Mouse (Mus musculus) naive thymus-derived CD4-positive, alpha-beta T cell, adult 2 months (primary cell): ENCODE results near the gene Syt12.
A peak's percentile ranks its signal among the peaks of the same experiment; 100 is the strongest.
"Not testable (repeated sequence)": the region's sequence is repeated elsewhere in the genome, so short reads cannot be mapped to it uniquely, and the experiment has no call there.

Experiments used
- DNase-seq: peaks from one replicate; pipeline ENCODE4 v3.0.0-alpha.2; 2011; ENCODE audit warnings: low read depth

Syt12 gene

GRCm38 (mm10) chr19:4491080-4491695 is 13.9 kb upstream of the Syt12 start:
- no peak for DNase-seq

- DNase-seq: no peak
Observed at GRCm38 (mm10) chr19:4487877-4488276, 10.6 kb upstream of the Syt12 start.

GRCm38 (mm10) chr19:4485006-4485405 is 7.8 kb upstream of the Syt12 start:
- no peak for DNase-seq

- no peak for DNase-seq
Observed at GRCm38 (mm10) chr19:4482111-4482859, 5.0 kb upstream of the Syt12 start.

DNA sequence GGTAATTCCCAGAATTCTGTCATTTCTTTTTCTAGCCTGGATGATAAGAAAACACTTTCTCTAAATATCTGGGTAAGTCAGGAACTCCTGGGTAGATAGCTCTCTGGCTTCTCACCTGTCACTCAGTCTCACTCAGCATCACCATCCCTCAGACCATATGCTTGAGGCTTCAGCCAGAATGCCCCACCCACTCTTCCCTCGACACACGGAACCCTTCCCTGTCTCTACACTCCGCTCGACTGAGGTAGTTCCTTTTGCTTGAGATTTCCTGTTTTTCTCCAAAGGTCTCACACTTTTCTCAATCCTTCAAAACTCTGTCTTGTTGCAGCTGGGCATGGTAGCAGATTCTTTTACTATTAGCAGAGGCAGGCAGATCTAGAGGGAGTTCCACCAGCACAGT is 4.1 kb upstream of the Syt12 start:
- DNase-seq: no peak

DNA sequence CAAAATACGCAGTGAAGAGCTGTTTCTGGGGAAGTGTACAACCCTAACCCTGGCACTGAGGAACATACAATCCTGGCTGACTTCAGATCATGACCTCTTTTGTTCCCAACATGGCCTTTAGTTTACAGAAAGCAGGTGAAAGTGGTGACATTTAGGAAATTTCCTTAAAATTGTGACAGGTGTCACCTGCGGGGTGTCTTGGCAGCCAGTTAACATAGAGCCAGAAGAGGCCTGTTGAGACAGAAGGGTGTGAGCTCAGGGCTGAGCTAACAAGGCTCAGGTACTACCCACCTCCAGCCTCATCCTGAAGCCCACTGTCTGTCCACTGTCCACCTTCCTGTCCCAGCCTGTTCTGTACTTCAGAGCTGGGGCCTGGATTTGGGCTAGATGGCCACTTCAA is 2.8 kb upstream of the Syt12 start:
- no peak for DNase-seq

DNA sequence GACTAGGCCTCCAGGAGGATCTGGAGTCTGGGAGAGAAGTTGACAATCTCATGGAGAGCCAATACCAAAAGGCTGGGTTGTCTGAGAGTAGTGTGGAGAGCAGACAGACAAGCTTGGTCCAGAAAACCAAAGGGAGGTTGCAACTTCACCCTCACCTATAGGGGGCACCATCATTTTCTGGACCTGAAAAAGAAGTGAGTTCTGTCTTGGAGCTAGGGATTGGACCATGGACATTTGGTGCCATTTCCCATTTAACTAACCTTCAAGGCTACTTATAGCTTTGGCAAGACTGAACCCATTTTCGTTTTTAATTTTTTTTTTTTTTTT is 906 bp upstream of the Syt12 start:
- peak; percentile 48 for DNase-seq

DNA sequence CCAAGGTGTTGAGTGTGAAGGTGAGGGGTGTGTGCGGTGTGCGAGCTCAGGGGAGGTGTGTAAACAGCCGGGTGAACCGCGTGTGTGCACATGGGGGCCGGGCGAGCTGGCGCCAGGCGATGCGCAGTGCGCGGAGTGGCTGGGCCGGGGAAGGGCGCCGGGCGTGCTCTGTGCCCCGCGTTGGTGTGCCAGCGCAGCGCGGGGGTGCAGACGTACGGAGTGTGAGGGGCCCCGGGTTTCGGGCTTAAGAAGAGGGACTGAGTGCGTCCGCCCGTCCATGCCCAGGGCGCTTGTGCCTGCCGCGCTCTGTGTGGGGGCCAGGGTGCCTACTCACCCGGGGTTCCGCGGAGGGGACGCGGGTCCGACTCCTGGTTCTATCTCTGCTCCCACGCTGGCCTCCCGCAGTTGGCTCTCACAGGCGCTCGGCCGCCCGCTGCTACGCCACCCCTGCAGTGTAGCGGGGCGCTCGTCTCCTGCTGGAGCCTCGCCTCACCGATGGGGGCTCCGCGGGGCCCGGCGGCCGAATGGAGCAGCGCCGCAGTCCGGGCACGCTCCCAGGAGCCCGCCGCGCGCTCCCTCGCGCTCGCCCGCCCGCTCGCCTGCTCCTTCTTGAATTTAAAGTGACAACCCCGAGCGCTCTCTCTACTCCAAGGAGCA is 518 bp downstream of the Syt12 start:
- DNase-seq: peak; percentile 26

DNA sequence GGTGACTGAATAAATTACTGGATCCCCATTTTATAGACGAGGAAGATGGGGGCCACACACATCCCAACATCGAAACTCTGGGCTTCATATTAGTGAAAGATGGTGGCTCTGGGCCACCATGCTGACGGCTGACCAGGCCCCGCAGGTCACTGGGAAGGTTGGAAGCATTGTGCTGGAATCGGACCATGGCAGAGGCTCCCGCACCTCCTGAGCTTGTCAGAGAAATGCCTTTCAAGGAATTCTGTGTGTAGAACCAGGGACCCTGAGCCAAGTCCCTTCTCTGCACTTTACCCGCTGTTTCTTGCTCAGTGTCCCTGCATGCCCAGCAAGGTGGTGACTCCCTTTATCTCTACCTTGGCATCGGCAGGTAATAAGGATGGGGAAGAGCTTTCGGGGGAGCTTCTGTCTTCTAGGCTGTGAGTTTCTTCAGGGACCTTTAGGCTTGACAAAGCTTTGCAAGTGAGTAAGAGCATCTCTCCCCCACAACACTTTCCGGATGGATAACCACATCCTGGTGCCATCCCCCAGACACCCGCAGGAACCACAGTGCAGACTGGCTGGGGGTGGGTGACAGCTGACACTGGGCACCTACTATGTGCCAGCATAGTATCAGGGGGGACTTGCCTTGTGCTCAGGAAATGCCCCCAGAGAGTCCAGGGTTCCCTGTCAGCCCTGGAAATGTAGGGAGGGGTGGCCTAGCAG is 1.9 kb downstream of the Syt12 start:
- DNase-seq: peak; percentile 47

- no peak for DNase-seq
Observed at GRCm38 (mm10) chr19:4474739-4475138, 2.5 kb downstream of the Syt12 start.

DNA sequence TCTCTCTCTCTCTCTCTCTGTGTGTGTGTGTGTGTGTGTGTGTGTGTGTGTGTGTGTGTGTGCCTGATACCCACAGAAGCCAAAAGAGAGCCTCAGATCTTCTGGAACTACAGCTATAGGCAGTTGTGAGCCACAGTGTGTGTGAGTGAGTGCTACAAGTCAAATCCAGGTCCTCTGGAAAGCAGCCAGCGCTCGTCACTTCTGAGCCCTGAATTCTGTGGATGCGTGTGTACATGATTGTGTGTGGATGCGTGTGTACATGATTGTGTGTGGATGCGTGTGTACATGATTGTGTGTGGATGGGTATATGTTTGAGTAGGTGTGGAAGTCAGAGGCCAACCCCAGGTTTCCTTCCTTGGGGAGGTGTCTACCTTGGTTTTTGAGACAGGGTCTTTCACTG is 3.7 kb downstream of the Syt12 start:
- DNase-seq: no peak

GRCm38 (mm10) chr19:4468363-4468762 is 8.9 kb downstream of the Syt12 start:
- peak; percentile 25 for DNase-seq

GRCm38 (mm10) chr19:4464666-4465065 is 12.6 kb downstream of the Syt12 start:
- DNase-seq: no peak

GRCm38 (mm10) chr19:4461981-4462380 is 15.3 kb downstream of the Syt12 start:
- DNase-seq: no peak

GRCm38 (mm10) chr19:4456227-4456626 is 21.0 kb downstream of the Syt12 start:
- DNase-seq: peak; percentile 68

GRCm38 (mm10) chr19:4455071-4455800 is 22.0 kb downstream of the Syt12 start:
- no peak for DNase-seq

DNA sequence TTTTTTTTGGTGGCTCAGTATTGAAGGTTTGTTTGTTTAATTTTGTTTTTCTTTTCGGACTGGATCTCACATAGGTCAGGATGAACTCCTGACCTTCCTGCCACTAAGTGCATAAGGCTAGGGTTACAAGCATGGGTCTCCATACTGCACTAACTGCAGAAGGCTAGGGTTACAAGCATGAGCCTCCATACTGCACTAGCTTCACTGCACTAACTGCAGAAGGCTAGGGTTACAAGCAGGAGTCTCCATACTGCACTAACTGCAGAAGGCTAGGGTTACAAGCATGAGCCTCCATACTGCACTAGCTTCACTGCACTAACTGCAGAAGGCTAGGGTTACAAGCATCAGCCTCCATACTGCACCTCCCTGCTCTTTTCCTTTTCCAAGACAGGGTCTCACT is 23.2 kb downstream of the Syt12 start:
- not testable (repeated sequence) for DNase-seq

- DNase-seq: no peak
Observed at GRCm38 (mm10) chr19:4452525-4452924, 24.7 kb downstream of the Syt12 start.

DNA sequence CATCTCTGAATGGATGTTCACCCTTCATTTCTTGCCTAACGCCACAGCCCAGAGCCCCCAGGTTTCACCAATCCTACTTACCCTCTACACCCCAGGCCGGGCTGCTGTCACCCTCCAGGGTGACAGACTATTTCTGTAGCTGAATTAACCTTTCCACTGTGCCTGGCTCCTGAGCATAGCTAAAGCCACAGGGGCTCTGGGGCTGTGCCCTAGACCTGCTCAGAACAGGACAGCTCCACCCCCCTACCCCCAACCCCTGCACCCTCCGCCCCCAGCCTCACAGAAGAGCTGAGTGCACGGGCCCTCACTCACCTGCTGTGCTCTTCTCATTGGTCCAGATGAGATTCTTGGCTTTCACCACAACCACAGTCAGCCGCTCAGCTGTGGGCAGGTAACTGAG is 25.3 kb downstream of the Syt12 start:
- DNase-seq: no peak

- no peak for DNase-seq
Observed at GRCm38 (mm10) chr19:4451098-4451497, 26.1 kb downstream of the Syt12 start.

GRCm38 (mm10) chr19:4450666-4451065 is 26.6 kb downstream of the Syt12 start:
- no peak for DNase-seq

GRCm38 (mm10) chr19:4449230-4449629 is 28.0 kb downstream of the Syt12 start:
- DNase-seq: no peak
